Mouse (Mus musculus) lung, embryonic 14.5 days (tissue): ENCODE measurements at regions not wholly inside any gene's neighbourhood (a gene's known extent, or its start where the extent isn't known, plus 50 kb on each side); places are given as distances from the start of the nearest gene placed in this dataset.

Experiments used
- ATAC-seq: fragments of 200-750 bp; cut with Nextera tagmentation; 2 replicates; pipeline ENCODE4 v1.8.0; 2017; ENCODE audit warnings: mild to moderate bottlenecking, moderate TSS enrichment, moderate library complexity; ENCODE audit not compliant: insufficient read depth
- DNase-seq: peaks from one replicate; pipeline ENCODE4 v3.0.0-alpha.2; 2015
- H3K27ac ChIP-seq: fragments of 300-500 bp; sonication (generic); 2 replicates; pipeline ENCODE4 v1.5.1; 2014; ENCODE audit warnings: low read depth, mild to moderate bottlenecking, moderate library complexity
- H3K27me3 ChIP-seq: fragments of 300-500 bp; sonication (generic); 2 replicates; pipeline ENCODE4 v1.6.1; 2014; ENCODE audit warnings: low read length, control low read depth; ENCODE audit not compliant: insufficient read depth
- H3K36me3 ChIP-seq: fragments of 300-500 bp; sonication (generic); 2 replicates; pipeline ENCODE4 v1.6.1; 2014; ENCODE audit warnings: control low read depth; ENCODE audit not compliant: insufficient read depth
- H3K4me1 ChIP-seq: fragments of 300-500 bp; sonication (generic); 2 replicates; pipeline ENCODE4 v1.6.1; 2014; ENCODE audit warnings: antibody characterized with exemption, control low read depth; ENCODE audit not compliant: insufficient read depth
- H3K4me2 ChIP-seq: fragments of 300-500 bp; sonication (generic); 2 replicates; pipeline ENCODE4 v1.6.1; 2014; ENCODE audit warnings: mild to moderate bottlenecking
- H3K4me3 ChIP-seq: fragments of 300-500 bp; sonication (generic); 2 replicates; pipeline ENCODE4 v1.5.1; 2014; ENCODE audit warnings: low read depth, low read length
- H3K9ac ChIP-seq: fragments of 300-500 bp; sonication (generic); 2 replicates; pipeline ENCODE4 v1.6.1; 2014
- H3K9me3 ChIP-seq: fragments of 300-500 bp; sonication (generic); 2 replicates; pipeline ENCODE4 v1.6.1; 2016; ENCODE audit warnings: low read depth, low read length, control low read depth
- CTCF ChIP-seq: IDR thresholded peaks from 2 replicates; pipeline ENCODE4 v1.5.1; 2016; ENCODE audit warnings: antibody characterized with exemption, low read depth
- WGBS: fragments of 180-500 bp; shearing (Covaris S2); extraction: QIAGEN DNeasy Blood & Tissue Kit; methylation state at CpG from one replicate; pipeline ENCODE4 v1.1.7; 2014; 5-methylcytosine and 5-hydroxymethylcytosine counted together

DNA sequence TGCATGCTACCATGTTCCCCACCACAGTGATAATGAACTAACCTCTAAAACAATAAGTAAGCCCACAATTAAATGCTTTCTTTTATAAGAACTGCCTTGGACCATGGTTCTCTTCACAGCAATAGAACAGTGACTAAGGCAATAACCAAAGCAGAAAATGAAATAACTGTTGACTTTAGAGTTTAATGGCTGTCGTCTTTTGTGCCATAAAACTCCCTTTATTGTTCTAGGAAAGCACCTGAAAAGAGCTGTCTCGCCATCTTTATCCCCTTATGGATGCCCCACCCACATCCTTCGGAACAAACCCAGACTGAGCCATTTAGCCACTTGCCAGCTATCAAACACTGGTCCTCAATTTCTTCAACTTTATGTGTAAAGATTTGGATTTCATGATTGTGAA lies 64.3 kb upstream of the Ivns1abp start:
- WGBS: 81% methylated on average over 3 of the region's 3 CpGs
- Histone ChIP-seq H3K9me3 (no peaks in the 10 kb centered on the region), H3K4me1 (no peaks in the 10 kb centered on the region)

DNA sequence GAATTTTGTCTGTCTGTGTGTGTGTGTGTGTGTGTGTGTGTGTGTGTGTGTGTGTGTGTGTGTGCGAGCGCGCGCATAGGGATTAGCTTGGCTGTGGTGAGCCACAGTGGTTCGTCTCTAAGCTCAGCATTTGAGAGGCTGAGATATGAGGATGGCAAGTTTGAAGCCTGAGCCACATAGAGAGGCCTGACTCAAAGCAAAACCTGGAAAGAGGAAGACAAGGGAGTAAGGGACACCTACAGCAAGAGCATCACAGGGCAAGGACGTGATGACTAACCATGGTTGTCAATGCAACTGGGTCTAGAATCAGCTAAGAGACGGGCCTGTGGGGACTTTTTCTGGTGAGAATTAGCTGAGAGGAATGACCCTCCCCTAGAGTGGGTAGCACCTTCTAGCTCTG lies 59.2 kb upstream of the Ivns1abp start:
- DNase-seq (no peak), ATAC-seq (no peak)
- H3K4me2 ChIP-seq: no peak overlapping the region
- H3K9ac ChIP-seq: no peak overlapping the region
- no peaks in the 10 kb centered on the region for H3K4me1 ChIP-seq
- H3K4me3 ChIP-seq: no peak overlapping the region
- H3K9me3 ChIP-seq: no peaks in the 10 kb centered on the region
- H3K36me3 ChIP-seq: no peaks in the 10 kb centered on the region
- WGBS: 83% methylated on average over 7 of the region's 7 CpGs
- no peak overlapping the region for H3K27ac ChIP-seq
- H3K27me3 ChIP-seq: no peaks in the 10 kb centered on the region
- TF ChIP-seq CTCF: no peak

More for the DNA sequence above, 64.3 kb upstream of the Ivns1abp start:
- Histone ChIP-seq H3K4me3 (no peak overlapping the region), H3K9ac (no peak overlapping the region), H3K4me2 (no peak overlapping the region), H3K27me3 (no peaks in the 10 kb centered on the region), H3K36me3 (no peaks in the 10 kb centered on the region), H3K27ac (no peak overlapping the region)
- ATAC-seq (no peak), DNase-seq (no peak)
- no peak for TF ChIP-seq CTCF

DNA sequence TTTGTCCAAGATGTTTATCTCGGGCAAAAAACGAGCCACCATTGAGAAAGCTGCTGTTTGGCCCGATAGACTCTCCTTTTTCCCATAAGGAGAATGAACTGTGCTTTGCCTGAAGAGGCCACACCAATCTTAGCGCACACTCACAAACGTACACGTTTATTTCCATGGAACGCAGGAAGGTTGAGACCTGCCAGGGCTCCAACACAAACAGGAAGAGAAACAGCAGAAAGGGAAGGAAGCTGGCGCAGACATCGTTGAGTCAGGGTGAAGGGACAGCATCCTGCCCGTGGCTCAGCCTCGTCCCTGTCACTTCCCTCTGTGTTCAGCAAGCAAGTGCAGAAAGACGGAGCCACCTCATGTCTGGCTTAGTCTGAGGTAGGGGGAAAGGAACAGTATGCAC lies 56.8 kb upstream of the Ivns1abp start:
- Histone ChIP-seq H3K36me3 (no peaks in the 10 kb centered on the region), H3K9me3 (no peaks in the 10 kb centered on the region), H3K4me3 (no peak overlapping the region), H3K27me3 (no peaks in the 10 kb centered on the region), H3K9ac (no peak overlapping the region), H3K4me1 (no peaks in the 10 kb centered on the region), H3K4me2 (no peak overlapping the region), H3K27ac (peak overlapping the region; percentile 37; the same call in 1 of the 2 replicates)
- peak; percentile 63 for DNase-seq
- no peak for TF ChIP-seq CTCF
- no peak; the same call in 1 of the 2 replicates for ATAC-seq
- 41% methylated on average over 12 of the region's 12 CpGs for WGBS

DNA sequence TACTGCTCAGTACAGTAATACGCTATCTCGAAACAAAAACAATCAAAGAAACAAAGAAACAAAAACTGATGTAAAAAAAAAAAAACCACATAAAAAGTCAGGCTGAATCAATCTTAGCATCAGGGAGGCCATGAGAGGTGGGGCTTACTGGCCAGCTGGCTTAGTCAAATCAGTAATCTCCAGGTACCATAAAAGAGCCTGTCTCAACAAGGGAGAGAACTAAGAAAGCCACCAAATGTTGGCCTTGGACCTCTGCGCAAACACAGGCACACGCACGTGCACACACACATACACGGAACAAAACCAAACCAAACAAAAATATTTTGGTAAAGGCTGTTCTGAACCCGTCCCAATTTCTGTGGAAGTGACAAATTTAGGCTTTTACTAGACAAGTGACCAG lies 55.2 kb upstream of the Ivns1abp start:
- no peak for ATAC-seq
- Histone ChIP-seq H3K4me1 (no peaks in the 10 kb centered on the region), H3K4me3 (no peak overlapping the region), H3K27ac (no peak overlapping the region), H3K9me3 (no peaks in the 10 kb centered on the region), H3K27me3 (no peaks in the 10 kb centered on the region), H3K9ac (no peak overlapping the region), H3K36me3 (no peaks in the 10 kb centered on the region), H3K4me2 (no peak overlapping the region)
- TF ChIP-seq CTCF: no peak
- WGBS: 78% methylated on average over 7 of the region's 7 CpGs
- DNase-seq: no peak

DNA sequence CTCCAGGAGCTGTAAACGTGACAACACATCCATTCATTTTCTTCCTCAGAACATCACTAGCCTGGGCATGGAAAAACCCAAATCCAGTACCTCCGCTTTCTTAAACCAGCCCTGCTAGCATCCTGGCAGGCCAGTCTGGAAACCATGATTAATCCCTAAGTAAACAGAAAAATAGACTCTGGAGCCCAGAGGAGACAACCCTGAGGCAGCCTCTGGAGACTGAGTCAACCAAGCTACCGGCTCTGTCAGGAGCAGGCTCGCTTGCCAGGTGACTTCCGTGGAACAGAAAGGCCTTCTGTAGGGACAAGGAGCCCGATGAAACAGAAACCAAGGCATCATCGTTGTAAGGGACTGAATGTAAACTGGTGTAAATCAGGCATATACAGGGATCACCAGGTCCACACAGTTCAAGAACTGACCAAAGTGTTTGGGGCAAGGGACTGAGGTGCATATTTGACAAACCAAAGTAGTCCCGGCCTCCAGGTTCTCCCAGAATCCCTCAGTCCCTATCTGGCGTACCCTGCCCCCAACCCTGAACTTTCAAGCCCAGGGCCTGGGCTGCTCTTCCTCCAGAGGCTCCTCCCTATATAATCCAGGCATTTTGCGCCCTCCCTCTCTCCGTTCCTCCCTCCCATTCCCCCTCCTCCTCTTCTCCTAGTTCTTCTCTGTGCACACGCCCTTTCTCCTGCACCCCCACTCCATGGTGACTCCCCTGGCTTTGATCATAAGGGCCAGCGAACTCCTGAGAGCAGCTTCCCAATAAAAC lies 54.6 kb upstream of the Ivns1abp start:
- H3K27me3 ChIP-seq: no peaks in the 10 kb centered on the region
- no peak overlapping the region for H3K4me3 ChIP-seq
- WGBS: 62% methylated on average over 13 of the region's 13 CpGs
- TF ChIP-seq CTCF: no peak
- H3K4me1 ChIP-seq: no peaks in the 10 kb centered on the region
- DNase-seq (no peak), ATAC-seq (no peak; the same call in 1 of the 2 replicates)
- no peak overlapping the region for H3K4me2 ChIP-seq
- H3K27ac ChIP-seq: no peak overlapping the region
- no peak overlapping the region for H3K9ac ChIP-seq
- no peaks in the 10 kb centered on the region for H3K9me3 ChIP-seq
- no peaks in the 10 kb centered on the region for H3K36me3 ChIP-seq

DNA sequence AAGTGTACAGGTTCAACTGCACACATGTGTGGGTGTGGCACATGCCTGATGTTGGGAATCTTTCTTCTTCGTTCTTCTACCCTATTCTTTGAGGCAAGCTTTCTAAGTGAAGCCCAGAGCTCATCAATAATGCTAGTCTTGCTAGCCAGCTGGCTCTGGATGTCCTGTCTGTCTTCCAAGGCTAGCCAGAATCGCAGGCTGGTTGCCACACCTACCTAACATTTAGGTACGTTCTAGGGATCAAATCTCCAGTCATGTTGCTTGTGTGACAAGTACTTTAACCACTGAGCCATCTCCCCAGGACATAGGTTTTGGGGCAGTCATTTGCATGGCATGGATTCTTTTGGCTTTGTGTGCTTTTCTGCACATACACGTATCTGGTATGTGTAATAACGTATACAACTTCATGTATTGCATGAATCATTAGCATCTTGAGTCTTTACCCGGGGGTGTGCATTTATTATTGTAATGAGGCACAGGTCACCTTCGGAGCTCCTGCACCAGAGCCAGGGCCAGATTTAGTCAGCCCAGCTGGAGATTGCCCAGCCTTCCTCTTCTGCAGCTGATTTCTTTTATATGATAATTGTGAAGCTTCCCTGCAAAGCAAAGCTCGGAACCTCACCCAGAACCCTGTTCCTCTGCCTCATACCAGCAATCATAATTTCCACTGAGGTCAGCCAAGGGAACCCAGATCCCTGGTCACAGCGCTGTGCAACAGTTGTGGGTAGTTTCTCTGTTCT lies 50.8 kb upstream of the Ivns1abp start:
- ATAC-seq (no peak), DNase-seq (no peak)
- H3K4me2 ChIP-seq: no peak overlapping the region
- H3K36me3 ChIP-seq: no peaks in the 10 kb centered on the region
- WGBS: 76% methylated on average over 9 of the region's 9 CpGs
- H3K9me3 ChIP-seq: no peaks in the 10 kb centered on the region
- no peak overlapping the region for H3K4me3 ChIP-seq
- TF ChIP-seq CTCF: no peak
- no peaks in the 10 kb centered on the region for H3K27me3 ChIP-seq
- H3K4me1 ChIP-seq: peaks cover 4% of the 10 kb centered on the region; the same call in 1 of the 2 replicates
- no peak overlapping the region for H3K9ac ChIP-seq
- H3K27ac ChIP-seq: no peak overlapping the region
